Comparison of ENCODE assay signal across 8 mouse cellular contexts in genomic region chr1:54923366-54924308, GRCm38 (mm10). TPM values are rescaled to one million over a fixed set of nuclear protein-coding genes. Genes with fewer than 3 reads are reported as not detected.
DNase-seq lines count a peak whose midpoint lies in the region; ATAC-seq and TF ChIP-seq lines count a peak whose summit lies in the region.
"Had no signal": no experiment of that assay in that cellular context is flagged by ENCODE, and none has a peak within 500 bp of the region (broad histone marks: within the 10 kb centered on the region; RNA-seq: fewer than 3 reads in every experiment).

No protein-coding gene starts in this region.

- no peak for TF ChIP-seq CTCF in liver, adult 2 months (IDR thresholded peaks at IDR 0.05; ENCODE audit: low read depth, low read length)
- no peak for TF ChIP-seq CTCF in bone marrow macrophage, adult 2 months (IDR thresholded peaks at IDR 0.05; ENCODE audit: low read depth, low read length)
- TF ChIP-seq CTCF in small intestine, adult 2 months (IDR thresholded peaks at IDR 0.05; ENCODE audit: extremely low read depth, insufficient read length, insufficient replicate concordance, low read depth, low read length): no peak

- H3K4me2 ChIP-seq in liver, embryonic 11.5 days: no peak overlapping the region

- no peaks in the 10 kb centered on the region for H3K9me3 ChIP-seq in liver, embryonic 11.5 days (ENCODE audit: control insufficient read depth, low read length)

- 67% methylated on average over 6 of the region's 6 CpGs for WGBS in liver, adult 2 months
- 50% methylated on average over 6 of the region's 6 CpGs for WGBS in liver, embryonic 11.5 days
- 76% methylated on average over 6 of the region's 6 CpGs for WGBS in small intestine, adult 2 months

- no peak overlapping the region for H3K4me3 ChIP-seq in liver, adult 2 months (ENCODE audit: insufficient read depth, low read depth, low read length)
- H3K4me3 ChIP-seq in liver, embryonic 11.5 days (ENCODE audit: low read depth, low read length): no peak overlapping the region
- H3K4me3 ChIP-seq in bone marrow macrophage, adult 2 months (ENCODE audit: insufficient read depth, low read length): peak overlapping the region; percentile 26; the same call in 1 of the 2 replicates
- H3K4me3 ChIP-seq in small intestine, adult 2 months (ENCODE audit: low read depth, low read length): peak overlapping the region; percentile 44

- H3K27ac ChIP-seq in liver, adult 2 months (replicated peaks; ENCODE audit: insufficient read depth, low read depth, low read length): no peak overlapping the region
- H3K27ac ChIP-seq in liver, embryonic 11.5 days (ENCODE audit: low read depth, low read length): no peak overlapping the region
- H3K27ac ChIP-seq in bone marrow macrophage, adult 2 months (ENCODE audit: insufficient read depth, low read depth, low read length): peak overlapping the region; percentile 89
- peak overlapping the region; percentile 78 for H3K27ac ChIP-seq in small intestine, adult 2 months (ENCODE audit: insufficient read depth, low read depth, low read length)

- H3K9ac ChIP-seq in liver, adult 2 months (ENCODE audit: low read depth, low read length): no peak overlapping the region
- no peak overlapping the region for H3K9ac ChIP-seq in liver, embryonic 11.5 days (ENCODE audit: low read depth, low read length)

- no peaks in the 10 kb centered on the region; the same call in 1 of the 2 replicates for H3K79me2 ChIP-seq in liver, adult 2 months (ENCODE audit: control insufficient read depth, insufficient read depth, low read length)

- H3K4me1 ChIP-seq in liver, adult 2 months (ENCODE audit: control insufficient read depth, insufficient read depth, low read length): peaks cover 2% of the 10 kb centered on the region
- H3K4me1 ChIP-seq in liver, embryonic 11.5 days (replicated peaks; ENCODE audit: control insufficient read depth, insufficient read depth, low read length): peaks cover 12% of the 10 kb centered on the region; the same call in 1 of the 2 replicates
- peaks cover 39% of the 10 kb centered on the region for H3K4me1 ChIP-seq in bone marrow macrophage, adult 2 months (ENCODE audit: control insufficient read depth, insufficient read depth, low read length)
- peaks cover 10% of the 10 kb centered on the region for H3K4me1 ChIP-seq in small intestine, adult 2 months (ENCODE audit: control insufficient read depth, insufficient read depth, insufficient read length, low read length)

- H3K27me3 ChIP-seq in liver, adult 2 months (ENCODE audit: control insufficient read depth, insufficient read depth, low read length): no peaks in the 10 kb centered on the region
- H3K27me3 ChIP-seq in liver, embryonic 11.5 days (replicated peaks; ENCODE audit: control insufficient read depth, insufficient read depth, low read length): no peaks in the 10 kb centered on the region
- H3K27me3 ChIP-seq in small intestine, adult 2 months (ENCODE audit: control insufficient read depth, insufficient read depth, low read length): no peaks in the 10 kb centered on the region

- H3K36me3 ChIP-seq in liver, adult 2 months (ENCODE audit: control insufficient read depth, insufficient read depth, low read length): no peaks in the 10 kb centered on the region
- H3K36me3 ChIP-seq in liver, embryonic 11.5 days (ENCODE audit: control insufficient read depth, insufficient read depth, low read length): no peaks in the 10 kb centered on the region
- H3K36me3 ChIP-seq in small intestine, adult 2 months (ENCODE audit: control insufficient read depth, insufficient read depth, low read length): no peaks in the 10 kb centered on the region

- TF ChIP-seq POLR2A in liver, adult 2 months (IDR thresholded peaks at IDR 0.05; ENCODE audit: extremely low read depth, insufficient read depth, low read length): no peak
- TF ChIP-seq POLR2A in bone marrow macrophage, adult 2 months (IDR thresholded peaks at IDR 0.05; ENCODE audit: borderline replicate concordance, low read depth, low read length): no peak
- no peak for TF ChIP-seq POLR2A in small intestine, adult 2 months (IDR thresholded peaks at IDR 0.05; ENCODE audit: low read depth, low read length)

- no peak for ATAC-seq in liver, embryonic 11.5 days (replicated peaks; ENCODE audit: low FRiP score)
- ATAC-seq: forebrain, embryonic 16.5 days had no signal

- DNase-seq in liver, adult 2 months (ENCODE audit: extremely low read depth, low read depth, low spot score): peak; percentile 30
- DNase-seq in liver, embryonic 11.5 days (ENCODE audit: low spot score): no peak
- DNase-seq in kidney, postnatal 36 days: peak; percentile 16 to 49
- no peak for DNase-seq in ovary, postnatal 10 days (ENCODE audit: low spot score)
- no peak for DNase-seq in c-Kit-positive CD71-positive TER-119-positive erythroid progenitor cells, embryonic 14.5 days (ENCODE audit: low spot score)

RNA-seq across cellular contexts. Expression of gene Ankrd44, which starts 2.5 kb away (rescaled TPM):
- 7.2 and 8.5 TPM in 2 replicates for total RNA-seq in liver, adult 2 months (2014; rRNA removed)
- polyA plus RNA-seq in liver, adult 2 months (2012; rRNA removed): 1.6 and 2.3 TPM in 2 replicates
- 11.8 and 12.1 TPM in 2 replicates for polyA plus RNA-seq in liver, embryonic 11.5 days (2014; fragmentation: Nextera tagmentation; extraction: Ambion mirVana)
- 66.8 and 73.9 TPM in 2 replicates for polyA plus RNA-seq in bone marrow macrophage, adult 2 months (2012; ENCODE audit: insufficient read depth, insufficient read length, missing spikeins)
- 3.7 and 4.2 TPM in 2 replicates for polyA plus RNA-seq in small intestine, adult 2 months (2012; rRNA removed)

Comparison
In these comparisons a context has a peak if more than half of its experiments do, and no peak if none do; other contexts are left out.
1. DNase-seq: peak in liver, adult 2 months (single experiment) and kidney, postnatal 36 days (2 of 2); none in liver, embryonic 11.5 days (single experiment), ovary, postnatal 10 days (single experiment) and c-Kit-positive CD71-positive TER-119-positive erythroid progenitor cells, embryonic 14.5 days (single experiment).
2. H3K27ac ChIP-seq: peak in bone marrow macrophage, adult 2 months (single experiment) and small intestine, adult 2 months (single experiment); none in liver, adult 2 months (single experiment) and liver, embryonic 11.5 days (single experiment).
3. H3K4me3 ChIP-seq: peak in bone marrow macrophage, adult 2 months (single experiment) and small intestine, adult 2 months (single experiment); none in liver, adult 2 months (single experiment) and liver, embryonic 11.5 days (single experiment).